Mouse (Mus musculus): Measurements from ENCODE around the gene Hoxa9. TPM values are rescaled to one million over a fixed set of nuclear protein-coding genes. Genes with fewer than 3 reads are reported as not detected.

Hoxa9 gene
- polyA plus RNA-seq, 1 experiment from 2014 or later: 77.4 TPM

- H3K4me3 ChIP-seq (replicated peaks): peak overlapping the region; percentile 50
- H3K27me3 ChIP-seq: peaks cover 35% of the 10 kb centered on the region; the same call in 1 of the 2 replicates
- peak overlapping the region; percentile 96 for H3K4me2 ChIP-seq
- H3K27ac ChIP-seq: peak overlapping the region; percentile 60; the same call in 1 of the 2 replicates
- H3K9me3 ChIP-seq: no peaks in the 10 kb centered on the region
- WGBS: 5% methylated on average over 14 of the region's 14 CpGs
- ATAC-seq (ENCODE audit: insufficient number of reproducible peaks, insufficient read depth, low FRiP score, low TSS enrichment, low read depth): no peak
- H3K4me1 ChIP-seq (replicated peaks): peaks cover 94% of the 10 kb centered on the region
- H3K9ac ChIP-seq (replicated peaks): peak overlapping the region; percentile 50; the same call in 1 of the 2 replicates
- peaks cover 42% of the 10 kb centered on the region for H3K36me3 ChIP-seq
Observed at GRCm38 (mm10) chr6:52205221-52205620, 25.7 kb downstream of the Hoxa9 start.

- peaks cover 34% of the 10 kb centered on the region for H3K27me3 ChIP-seq
- H3K27ac ChIP-seq: peak within 1 kb of the TSS; percentile 67
- peaks cover 90% of the 10 kb centered on the region for H3K4me1 ChIP-seq (replicated peaks)
- H3K4me3 ChIP-seq (replicated peaks): peak within 1 kb of the TSS; percentile 50
- no peak for ATAC-seq (ENCODE audit: insufficient number of reproducible peaks, insufficient read depth, low FRiP score, low TSS enrichment, low read depth)
- peak within 1 kb of the TSS; percentile 80 for H3K9ac ChIP-seq (replicated peaks)
- WGBS: 1% methylated on average over 65 of the region's 65 CpGs
- H3K4me2 ChIP-seq: peak within 1 kb of the TSS; percentile 96
- H3K9me3 ChIP-seq: no peaks in the 10 kb centered on the region
- H3K36me3 ChIP-seq: peaks cover 48% of the 10 kb centered on the region
Observed at GRCm38 (mm10) chr6:52204050-52204752, 26.7 kb downstream of the Hoxa9 start, which contains the start of gene Hoxa5. TSS of gene Hoxa5 (minus strand) at chr6:52204587.

- Histone ChIP-seq H3K4me2 (peak overlapping the region; percentile 96), H3K36me3 (peaks cover 48% of the 10 kb centered on the region), H3K27me3 (peaks cover 31% of the 10 kb centered on the region), H3K9ac (replicated peaks) (peak overlapping the region; percentile 80), H3K4me3 (replicated peaks) (peak overlapping the region; percentile 50), H3K4me1 (replicated peaks) (peaks cover 83% of the 10 kb centered on the region), H3K9me3 (no peaks in the 10 kb centered on the region), H3K27ac (peak overlapping the region; percentile 67)
- ATAC-seq (ENCODE audit: insufficient number of reproducible peaks, insufficient read depth, low FRiP score, low TSS enrichment, low read depth): no peak
- 2% methylated on average over 46 of the region's 46 CpGs for WGBS
Observed at GRCm38 (mm10) chr6:52203371-52204049, 27.4 kb downstream of the Hoxa9 start.

GRCm38 (mm10) chr6:52203121-52203370 is 27.8 kb downstream of the Hoxa9 start:
- Histone ChIP-seq H3K36me3 (peaks cover 48% of the 10 kb centered on the region), H3K9me3 (no peaks in the 10 kb centered on the region), H3K4me3 (replicated peaks) (peak overlapping the region; percentile 50), H3K27ac (peak overlapping the region; percentile 67; the same call in 1 of the 2 replicates), H3K27me3 (peaks cover 31% of the 10 kb centered on the region), H3K4me1 (replicated peaks) (peaks cover 79% of the 10 kb centered on the region), H3K9ac (replicated peaks) (peak overlapping the region; percentile 80), H3K4me2 (peak overlapping the region; percentile 96)
- 4% methylated on average over 10 of the region's 10 CpGs for WGBS
- ATAC-seq (ENCODE audit: insufficient number of reproducible peaks, insufficient read depth, low FRiP score, low TSS enrichment, low read depth): no peak

GRCm38 (mm10) chr6:52202362-52203120 is 28.3 kb downstream of the Hoxa9 start:
- H3K9me3 ChIP-seq: no peaks in the 10 kb centered on the region
- peaks cover 48% of the 10 kb centered on the region for H3K36me3 ChIP-seq
- peak overlapping the region; percentile 96 for H3K4me2 ChIP-seq
- 17% methylated on average over 22 of the region's 22 CpGs for WGBS
- H3K4me1 ChIP-seq (replicated peaks): peaks cover 76% of the 10 kb centered on the region
- H3K27ac ChIP-seq: no peak overlapping the region
- H3K4me3 ChIP-seq (replicated peaks): peak overlapping the region; percentile 50
- no peak for ATAC-seq (ENCODE audit: insufficient number of reproducible peaks, insufficient read depth, low FRiP score, low TSS enrichment, low read depth)
- peak overlapping the region; percentile 80 for H3K9ac ChIP-seq (replicated peaks)
- H3K27me3 ChIP-seq: peaks cover 30% of the 10 kb centered on the region

- no peak for ATAC-seq (ENCODE audit: insufficient number of reproducible peaks, insufficient read depth, low FRiP score, low TSS enrichment, low read depth)
- peaks cover 66% of the 10 kb centered on the region for H3K4me1 ChIP-seq (replicated peaks)
- H3K36me3 ChIP-seq: peaks cover 46% of the 10 kb centered on the region
- 38% methylated on average over 1 of the region's 1 CpGs for WGBS
- H3K27ac ChIP-seq: peak overlapping the region; percentile 29; the same call in 1 of the 2 replicates
- no peak overlapping the region for H3K4me3 ChIP-seq (replicated peaks)
- H3K4me2 ChIP-seq: no peak overlapping the region
- H3K9me3 ChIP-seq: no peaks in the 10 kb centered on the region
- H3K9ac ChIP-seq (replicated peaks): 0 out of 2 replicates have a peak overlapping the region, but pooled peaks have one; percentile 31
- peaks cover 30% of the 10 kb centered on the region for H3K27me3 ChIP-seq
Observed at GRCm38 (mm10) chr6:52201269-52201668, 29.6 kb downstream of the Hoxa9 start.

GRCm38 (mm10) chr6:52200751-52201250 is 30.1 kb downstream of the Hoxa9 start:
- no peak overlapping the region for H3K27ac ChIP-seq
- no peak overlapping the region for H3K9ac ChIP-seq (replicated peaks)
- H3K9me3 ChIP-seq: no peaks in the 10 kb centered on the region
- H3K4me2 ChIP-seq: peak overlapping the region; percentile 32
- H3K4me1 ChIP-seq (replicated peaks): peaks cover 62% of the 10 kb centered on the region
- H3K36me3 ChIP-seq: peaks cover 45% of the 10 kb centered on the region
- H3K27me3 ChIP-seq: peaks cover 32% of the 10 kb centered on the region
- 0 out of 2 replicates have a peak overlapping the region, but pooled peaks have one; percentile 12 for H3K4me3 ChIP-seq (replicated peaks)
- WGBS: 9% methylated on average over 10 of the region's 10 CpGs
- no peak for ATAC-seq (ENCODE audit: insufficient number of reproducible peaks, insufficient read depth, low FRiP score, low TSS enrichment, low read depth)

GRCm38 (mm10) chr6:52200073-52200750 is 30.7 kb downstream of the Hoxa9 start:
- H3K9me3 ChIP-seq: no peaks in the 10 kb centered on the region
- H3K27me3 ChIP-seq: peaks cover 30% of the 10 kb centered on the region
- 0 out of 2 replicates have a peak overlapping the region, but pooled peaks have one; percentile 19 for H3K27ac ChIP-seq
- H3K4me3 ChIP-seq (replicated peaks): peak overlapping the region; percentile 12
- H3K9ac ChIP-seq (replicated peaks): no peak overlapping the region
- H3K4me1 ChIP-seq (replicated peaks): peaks cover 56% of the 10 kb centered on the region
- peak overlapping the region; percentile 32 for H3K4me2 ChIP-seq
- WGBS: 9% methylated on average over 30 of the region's 30 CpGs
- no peak for ATAC-seq (ENCODE audit: insufficient number of reproducible peaks, insufficient read depth, low FRiP score, low TSS enrichment, low read depth)
- H3K36me3 ChIP-seq: peaks cover 39% of the 10 kb centered on the region

- no peak overlapping the region for H3K4me2 ChIP-seq
- H3K36me3 ChIP-seq: peaks cover 20% of the 10 kb centered on the region
- peaks cover 33% of the 10 kb centered on the region for H3K4me1 ChIP-seq (replicated peaks)
- no peaks in the 10 kb centered on the region for H3K9me3 ChIP-seq
- no peak overlapping the region for H3K27ac ChIP-seq
- WGBS: 15% methylated on average over 10 of the region's 10 CpGs
- H3K27me3 ChIP-seq: peaks cover 47% of the 10 kb centered on the region
- no peak for ATAC-seq (ENCODE audit: insufficient number of reproducible peaks, insufficient read depth, low FRiP score, low TSS enrichment, low read depth)
- no peak overlapping the region for H3K4me3 ChIP-seq (replicated peaks)
- no peak overlapping the region for H3K9ac ChIP-seq (replicated peaks)
Observed at GRCm38 (mm10) chr6:52197271-52197670, 33.6 kb downstream of the Hoxa9 start.

- H3K9me3 ChIP-seq: no peaks in the 10 kb centered on the region
- H3K27ac ChIP-seq: no peak overlapping the region
- H3K36me3 ChIP-seq: peaks cover 18% of the 10 kb centered on the region
- 41% methylated on average over 9 of the region's 9 CpGs for WGBS
- ATAC-seq (ENCODE audit: insufficient number of reproducible peaks, insufficient read depth, low FRiP score, low TSS enrichment, low read depth): no peak
- peaks cover 47% of the 10 kb centered on the region for H3K27me3 ChIP-seq
- no peak overlapping the region for H3K4me3 ChIP-seq (replicated peaks)
- no peak overlapping the region for H3K4me2 ChIP-seq
- no peak overlapping the region for H3K9ac ChIP-seq (replicated peaks)
- H3K4me1 ChIP-seq (replicated peaks): peaks cover 34% of the 10 kb centered on the region
Observed at GRCm38 (mm10) chr6:52196811-52197210, 34.1 kb downstream of the Hoxa9 start.

Measured in limb, embryonic 12.5 days (tissue).